In genomic region chr4:140154484-140154883, GRCm38 (mm10) we compare ENCODE assay signal across 14 mouse cellular contexts.
DNase-seq lines count a peak whose midpoint lies in the region; ATAC-seq and TF ChIP-seq lines count a peak whose summit lies in the region.
"Had no signal": no experiment of that assay in that cellular context is flagged by ENCODE, and none has a peak within 500 bp of the region (broad histone marks: within the 10 kb centered on the region; RNA-seq: fewer than 3 reads in every experiment).

No protein-coding gene starts in this region.

- intact Hi-C loops in gastrocnemius, postnatal 36 days (cut with DNase I): loop anchor here (10.0 kb wide), 1 partner anchor 280 kb away; no protein-coding TSS in a partner anchor

- ATAC-seq in forebrain, embryonic 11.5 days (replicated peaks; ENCODE audit: low FRiP score): peak; percentile 46
- peak; percentile 91 for ATAC-seq in hindbrain, embryonic 16.5 days
- ATAC-seq in neural tube, embryonic 14.5 days (ENCODE audit: low read depth): peak; percentile 60; the same call in 1 of the 2 replicates
- ATAC-seq: CD4-positive, CD25-positive, alpha-beta regulatory T cell, adult 4 months; Patski had no signal

- H3K4me3 ChIP-seq in layer of hippocampus, adult 2 months: no peak overlapping the region
- H3K4me3 ChIP-seq in forebrain, embryonic 11.5 days (ENCODE audit: low read depth, low read length): no peak overlapping the region
- H3K4me3 ChIP-seq in hindbrain, embryonic 16.5 days (ENCODE audit: low read length): no peak overlapping the region
- H3K4me3 ChIP-seq in neural tube, embryonic 14.5 days (ENCODE audit: low read depth, low read length): no peak overlapping the region
- H3K4me3 ChIP-seq: kidney, embryonic 15.5 days; limb, embryonic 12.5 days had no signal

- peak overlapping the region; percentile 84 for H3K27ac ChIP-seq in layer of hippocampus, adult 2 months
- peak overlapping the region; percentile 39; the same call in 1 of the 2 replicates for H3K27ac ChIP-seq in forebrain, embryonic 11.5 days (ENCODE audit: low read depth, low read length)
- peak overlapping the region; percentile 62 for H3K27ac ChIP-seq in hindbrain, embryonic 16.5 days (ENCODE audit: low read depth, low read length)
- H3K27ac ChIP-seq in neural tube, embryonic 14.5 days (ENCODE audit: low read depth, low read length): peak overlapping the region; percentile 61; the same call in 1 of the 2 replicates
- H3K27ac ChIP-seq: kidney, embryonic 15.5 days; limb, embryonic 12.5 days had no signal

- no peaks in the 10 kb centered on the region for H3K9me3 ChIP-seq in forebrain, embryonic 11.5 days (ENCODE audit: control insufficient read depth, low read length)
- H3K9me3 ChIP-seq in hindbrain, embryonic 16.5 days (ENCODE audit: control insufficient read depth, low read length): no peaks in the 10 kb centered on the region
- H3K9me3 ChIP-seq in neural tube, embryonic 14.5 days (ENCODE audit: control insufficient read depth, low read length): no peaks in the 10 kb centered on the region
- H3K9me3 ChIP-seq: kidney, embryonic 15.5 days; limb, embryonic 12.5 days had no signal

- WGBS in forebrain, embryonic 11.5 days: 19% methylated on average over 5 of the region's 5 CpGs
- 26% methylated on average over 5 of the region's 5 CpGs for WGBS in hindbrain, embryonic 16.5 days
- WGBS in neural tube, embryonic 14.5 days: 24% methylated on average over 5 of the region's 5 CpGs

- no peaks in the 10 kb centered on the region for H3K36me3 ChIP-seq in forebrain, embryonic 11.5 days (ENCODE audit: control insufficient read depth, insufficient read depth, low read length)
- H3K36me3 ChIP-seq in hindbrain, embryonic 16.5 days (ENCODE audit: control insufficient read depth, insufficient read depth, low read length): no peaks in the 10 kb centered on the region
- H3K36me3 ChIP-seq in neural tube, embryonic 14.5 days (ENCODE audit: control insufficient read depth, insufficient read depth, low read length): no peaks in the 10 kb centered on the region
- H3K36me3 ChIP-seq: kidney, embryonic 15.5 days; limb, embryonic 12.5 days had no signal

- no peaks in the 10 kb centered on the region for H3K27me3 ChIP-seq in forebrain, embryonic 11.5 days (ENCODE audit: control insufficient read depth, insufficient read depth, low read length)
- H3K27me3 ChIP-seq in hindbrain, embryonic 16.5 days (replicated peaks; ENCODE audit: control insufficient read depth, insufficient read depth, low read length): no peaks in the 10 kb centered on the region; the same call in 1 of the 2 replicates
- H3K27me3 ChIP-seq in neural tube, embryonic 14.5 days (ENCODE audit: control insufficient read depth, insufficient read depth, low read length): no peaks in the 10 kb centered on the region

- DNase-seq in layer of hippocampus, adult 2 months (ENCODE audit: low spot score in 2 of 2): no peak
- DNase-seq in layer of hippocampus, adult 9-10 months (ENCODE audit: low spot score): no peak
- peak; percentile 66 for DNase-seq in forebrain, embryonic 11.5 days (ENCODE audit: low spot score)
- no peak for DNase-seq in gastrocnemius, postnatal 36 days
- DNase-seq in testis, postnatal 10 days (ENCODE audit: low spot score): no peak
- no peak for DNase-seq in heart, adult 8-10 months (ENCODE audit: low spot score)
- DNase-seq: adrenal gland, postnatal 25 days; lung, adult 2 months had no signal

- TF ChIP-seq CTCF in layer of hippocampus, adult 2 months (conservative IDR thresholded peaks at IDR 0.05): no peak

- H3K4me2 ChIP-seq in forebrain, embryonic 11.5 days (ENCODE audit: low read depth, low read length, severe bottlenecking): no peak overlapping the region
- no peak overlapping the region for H3K4me2 ChIP-seq in hindbrain, embryonic 16.5 days (ENCODE audit: low read length)
- no peak overlapping the region for H3K4me2 ChIP-seq in neural tube, embryonic 14.5 days (ENCODE audit: low read depth, low read length)
- H3K4me2 ChIP-seq: kidney, embryonic 15.5 days; limb, embryonic 12.5 days had no signal

- peaks cover 8% of the 10 kb centered on the region; the same call in 1 of the 2 replicates for H3K4me1 ChIP-seq in forebrain, embryonic 11.5 days (replicated peaks; ENCODE audit: control insufficient read depth, insufficient read depth, low read length)
- peaks cover 14% of the 10 kb centered on the region for H3K4me1 ChIP-seq in hindbrain, embryonic 16.5 days (ENCODE audit: control insufficient read depth, insufficient read depth, low read depth, low read length)
- H3K4me1 ChIP-seq in neural tube, embryonic 14.5 days (ENCODE audit: control insufficient read depth, insufficient read depth, low read length): peaks cover 3% of the 10 kb centered on the region; the same call in 1 of the 2 replicates
- H3K4me1 ChIP-seq: kidney, embryonic 15.5 days; limb, embryonic 12.5 days had no signal

- H3K9ac ChIP-seq in forebrain, embryonic 11.5 days (ENCODE audit: low read length): no peak overlapping the region
- 0 out of 2 replicates have a peak overlapping the region, but pooled peaks have one; percentile 23 for H3K9ac ChIP-seq in hindbrain, embryonic 16.5 days (ENCODE audit: low read depth, low read length)
- no peak overlapping the region for H3K9ac ChIP-seq in neural tube, embryonic 14.5 days (replicated peaks; ENCODE audit: low read depth, low read length)
- H3K9ac ChIP-seq: kidney, embryonic 15.5 days; limb, embryonic 12.5 days had no signal
